Mouse (Mus musculus): ENCODE measurements at regions not wholly inside any gene's neighbourhood (a gene's known extent, or its start where the extent isn't known, plus 50 kb on each side); places are given as distances from the start of the nearest gene placed in this dataset.
A peak's percentile ranks its signal among the peaks of the same experiment; 100 is the strongest.

GRCm38 (mm10) chr11:19073887-19074564 is 55.2 kb upstream of the Meis1 start:
- TF ChIP-seq CTCF (conservative IDR thresholded peaks at IDR 0.05; ENCODE audit: low read length) (no peak), POU5F1 (IDR thresholded peaks at IDR 0.05; ENCODE audit: borderline replicate concordance, low read length) (peak; percentile 76), NANOG (IDR thresholded peaks at IDR 0.05; ENCODE audit: borderline replicate concordance, low read length) (peak; percentile 55; the same call in 1 of the 2 replicates)

All from E14TG2a.4 (cell line).